Mouse (Mus musculus): ENCODE data around the gene Ugcg. TPM values are rescaled to one million over a fixed set of nuclear protein-coding genes. Genes with fewer than 3 reads are reported as not detected.

Ugcg gene
- polyA plus RNA-seq, 1 experiment, result 24.0 TPM

- TF ChIP-seq REST (IDR thresholded peaks at IDR 0.05; ENCODE audit: insufficient read depth, insufficient read length) (no peak), E2F4 (IDR thresholded peaks at IDR 0.05; ENCODE audit: insufficient read depth) (no peak), POLR2AphosphoS2 (IDR thresholded peaks at IDR 0.05; ENCODE audit: insufficient read length, low read depth) (no peak), MAX (IDR thresholded peaks at IDR 0.05; ENCODE audit: low read depth) (no peak), MYOG (IDR thresholded peaks at IDR 0.05; ENCODE audit: control insufficient read depth in 1 of 3, insufficient read depth in 1 of 3, insufficient read length in 2 of 3, low read depth in 2 of 3) (no peak), USF1 (IDR thresholded peaks at IDR 0.05; ENCODE audit: low read depth) (no peak)
- Histone ChIP-seq H3K27me3 (ENCODE audit: control insufficient read depth, insufficient read depth, insufficient read length) (no peaks in the 10 kb centered on the region), H3ac (ENCODE audit: control insufficient read depth, insufficient read length) (no peak overlapping the region), H3K79me2 (ENCODE audit: control insufficient read depth, insufficient read depth) (no peaks in the 10 kb centered on the region), H3K4me2 (ENCODE audit: low read depth) (no peak overlapping the region), H3K36me3 (ENCODE audit: control insufficient read depth, insufficient read depth) (no peaks in the 10 kb centered on the region), H3K4me3 (no peak overlapping the region)
Observed at GRCm38 (mm10) chr4:59241096-59241495, 52.0 kb downstream of the Ugcg start.

- H3K4me3 ChIP-seq, result no peak overlapping the region
- no peak for TF ChIP-seq MAX (IDR thresholded peaks at IDR 0.05; ENCODE audit: low read depth)
- TF ChIP-seq POLR2AphosphoS2 (IDR thresholded peaks at IDR 0.05; ENCODE audit: insufficient read length, low read depth), result no peak
- no peak for TF ChIP-seq E2F4 (IDR thresholded peaks at IDR 0.05; ENCODE audit: insufficient read depth)
- TF ChIP-seq REST (IDR thresholded peaks at IDR 0.05; ENCODE audit: insufficient read depth, insufficient read length), result no peak
- no peak for TF ChIP-seq TCF3 (IDR thresholded peaks at IDR 0.05; ENCODE audit: insufficient read length, low read depth)
- no peak for TF ChIP-seq POLR2A (IDR thresholded peaks at IDR 0.05; ENCODE audit: insufficient read length, low read depth)
- TF ChIP-seq USF1 (IDR thresholded peaks at IDR 0.05; ENCODE audit: low read depth), result no peak
- no peak overlapping the region for H3K4me2 ChIP-seq (ENCODE audit: low read depth)
- H3K36me3 ChIP-seq (ENCODE audit: control insufficient read depth, insufficient read depth), result no peaks in the 10 kb centered on the region
- H3K79me2 ChIP-seq (ENCODE audit: control insufficient read depth, insufficient read depth), result no peaks in the 10 kb centered on the region
- no peak overlapping the region for H3ac ChIP-seq (ENCODE audit: control insufficient read depth, insufficient read length)
- H3K27me3 ChIP-seq (ENCODE audit: control insufficient read depth, insufficient read depth, insufficient read length), result no peaks in the 10 kb centered on the region
Observed at GRCm38 (mm10) chr4:59242221-59242620, 53.2 kb downstream of the Ugcg start.

- H3K27me3 ChIP-seq (ENCODE audit: control insufficient read depth, insufficient read depth, insufficient read length), result no peaks in the 10 kb centered on the region
- TF ChIP-seq MAX (IDR thresholded peaks at IDR 0.05; ENCODE audit: low read depth) (no peak), POLR2A (IDR thresholded peaks at IDR 0.05; ENCODE audit: insufficient read length, low read depth) (no peak)
- H3ac ChIP-seq (ENCODE audit: control insufficient read depth, insufficient read length), result no peak overlapping the region
- no peaks in the 10 kb centered on the region for H3K79me2 ChIP-seq (ENCODE audit: control insufficient read depth, insufficient read depth)
- H3K4me3 ChIP-seq, result no peak overlapping the region
- H3K36me3 ChIP-seq (ENCODE audit: control insufficient read depth, insufficient read depth), result no peaks in the 10 kb centered on the region
- H3K4me2 ChIP-seq (ENCODE audit: low read depth), result no peak overlapping the region
Observed at GRCm38 (mm10) chr4:59243802-59244493, 54.9 kb downstream of the Ugcg start.

GRCm38 (mm10) chr4:59244791-59245555, 55.9 kb downstream of the Ugcg start:
- Histone ChIP-seq H3K4me2 (ENCODE audit: low read depth) (no peak overlapping the region), H3ac (ENCODE audit: control insufficient read depth, insufficient read length) (no peak overlapping the region), H3K4me3 (no peak overlapping the region), H3K79me2 (ENCODE audit: control insufficient read depth, insufficient read depth) (no peaks in the 10 kb centered on the region), H3K36me3 (ENCODE audit: control insufficient read depth, insufficient read depth) (no peaks in the 10 kb centered on the region), H3K27me3 (ENCODE audit: control insufficient read depth, insufficient read depth, insufficient read length) (no peaks in the 10 kb centered on the region)
- TF ChIP-seq TCF12 (IDR thresholded peaks at IDR 0.05; ENCODE audit: insufficient read depth, poor library complexity, severe bottlenecking) (no peak), USF1 (IDR thresholded peaks at IDR 0.05; ENCODE audit: low read depth) (no peak), REST (IDR thresholded peaks at IDR 0.05; ENCODE audit: insufficient read depth, insufficient read length) (no peak), POLR2AphosphoS2 (IDR thresholded peaks at IDR 0.05; ENCODE audit: insufficient read length, low read depth) (no peak), CEBPB (IDR thresholded peaks at IDR 0.05; ENCODE audit: insufficient read depth, poor library complexity, severe bottlenecking) (no peak), E2F4 (IDR thresholded peaks at IDR 0.05; ENCODE audit: insufficient read depth) (no peak), TCF3 (IDR thresholded peaks at IDR 0.05; ENCODE audit: insufficient read length, low read depth) (no peak), POLR2A (IDR thresholded peaks at IDR 0.05; ENCODE audit: insufficient read length, low read depth) (no peak), MYOD1 (IDR thresholded peaks at IDR 0.05; ENCODE audit: control insufficient read depth in 1 of 3, insufficient read length in 2 of 3, low read depth in 2 of 3) (no peak), MAX (IDR thresholded peaks at IDR 0.05; ENCODE audit: low read depth) (no peak), MYOG (IDR thresholded peaks at IDR 0.05; ENCODE audit: control insufficient read depth in 1 of 3, insufficient read depth in 1 of 3, insufficient read length in 2 of 3, low read depth in 2 of 3) (no peak), SRF (IDR thresholded peaks at IDR 0.05; ENCODE audit: control insufficient read depth, insufficient read length, low read depth) (no peak)

- Histone ChIP-seq H3ac (ENCODE audit: control insufficient read depth, insufficient read length) (no peak overlapping the region), H3K79me2 (ENCODE audit: control insufficient read depth, insufficient read depth) (no peaks in the 10 kb centered on the region), H3K27me3 (ENCODE audit: control insufficient read depth, insufficient read depth, insufficient read length) (no peaks in the 10 kb centered on the region), H3K36me3 (ENCODE audit: control insufficient read depth, insufficient read depth) (no peaks in the 10 kb centered on the region), H3K4me3 (no peak overlapping the region), H3K4me2 (ENCODE audit: low read depth) (no peak overlapping the region)
- TF ChIP-seq CEBPB (IDR thresholded peaks at IDR 0.05; ENCODE audit: insufficient read depth, poor library complexity, severe bottlenecking) (no peak), MYOD1 (IDR thresholded peaks at IDR 0.05; ENCODE audit: control insufficient read depth in 1 of 3, insufficient read length in 2 of 3, low read depth in 2 of 3) (no peak), MAX (IDR thresholded peaks at IDR 0.05; ENCODE audit: low read depth) (no peak), POLR2A (IDR thresholded peaks at IDR 0.05; ENCODE audit: insufficient read length, low read depth) (no peak), POLR2AphosphoS2 (IDR thresholded peaks at IDR 0.05; ENCODE audit: insufficient read length, low read depth) (no peak), TCF12 (IDR thresholded peaks at IDR 0.05; ENCODE audit: insufficient read depth, poor library complexity, severe bottlenecking) (no peak), REST (IDR thresholded peaks at IDR 0.05; ENCODE audit: insufficient read depth, insufficient read length) (no peak)
Observed at GRCm38 (mm10) chr4:59245776-59246175, 56.7 kb downstream of the Ugcg start.

All from myocyte (in vitro differentiated cells).